Mouse (Mus musculus) hindbrain, postnatal 0 days (tissue): ENCODE measurements around the gene Mcm3. TPM values are rescaled to one million over a fixed set of nuclear protein-coding genes. Genes with fewer than 3 reads are reported as not detected.
A peak's percentile ranks its signal among the peaks of the same experiment; 100 is the strongest.

Experiments used
- ATAC-seq: fragments of 200-750 bp; cut with Nextera tagmentation; 2 replicates; pipeline ENCODE4 v1.8.0; 2017; ENCODE audit warnings: mild to moderate bottlenecking, moderate TSS enrichment, moderate library complexity
- DNase-seq: peaks from one replicate; pipeline ENCODE4 v3.0.0-alpha.2; 2015; ENCODE audit warnings: low spot score
- H3K27ac ChIP-seq: fragments of 300-500 bp; sonication (generic); 2 replicates; pipeline ENCODE4 v1.5.1; 2014; ENCODE audit warnings: mild to moderate bottlenecking
- H3K27me3 ChIP-seq: fragments of 300-500 bp; sonication (generic); 2 replicates; pipeline ENCODE4 v1.6.1; 2014; ENCODE audit warnings: low read length, mixed read lengths; ENCODE audit not compliant: insufficient read depth
- H3K36me3 ChIP-seq: fragments of 300-500 bp; sonication (generic); 2 replicates; pipeline ENCODE4 v1.6.1; 2014; ENCODE audit warnings: low read length, mixed read lengths; ENCODE audit not compliant: insufficient read depth
- H3K4me1 ChIP-seq: fragments of 300-500 bp; sonication (generic); 2 replicates; pipeline ENCODE4 v1.6.1; 2014; ENCODE audit warnings: antibody characterized with exemption, low read length, mixed read lengths; ENCODE audit not compliant: insufficient read depth
- H3K4me2 ChIP-seq: fragments of 300-500 bp; sonication (generic); 2 replicates; pipeline ENCODE4 v1.6.1; 2014; ENCODE audit warnings: low read depth, mild to moderate bottlenecking, low read length, moderate library complexity, mixed read lengths
- H3K4me3 ChIP-seq: fragments of 300-500 bp; sonication (generic); 2 replicates; pipeline ENCODE4 v1.5.1; 2014; ENCODE audit warnings: low read length
- H3K9ac ChIP-seq: fragments of 300-500 bp; sonication (generic); replicated peaks from 2 replicates; pipeline ENCODE4 v1.6.1; 2014; ENCODE audit warnings: mild to moderate bottlenecking, low read length, moderate library complexity, mixed read lengths
- H3K9me3 ChIP-seq: fragments of 300-500 bp; sonication (generic); 2 replicates; pipeline ENCODE4 v1.6.1; 2016; ENCODE audit warnings: low read length, mixed read lengths
- CTCF ChIP-seq: IDR thresholded peaks from 2 replicates; pipeline ENCODE4 v1.5.1; 2016; ENCODE audit warnings: antibody characterized with exemption, control low read depth, low read depth
- WGBS: fragments of 180-500 bp; shearing (Covaris S2); extraction: QIAGEN DNeasy Blood & Tissue Kit; methylation state at CpG from one replicate; pipeline ENCODE4 v1.1.7; 2014; 5-methylcytosine and 5-hydroxymethylcytosine counted together
- polyA plus RNA-seq: library from polyadenylated mRNA; unstranded; fragments of >200 nt; fragmentation: Nextera tagmentation; extraction: Ambion mirVana; gene quantifications from 2 replicates; pipeline ENCODE4 v1.2.1, GENCODE M21; 2015
- total RNA-seq: library from RNA; depleted of rRNA; stranded (reverse); fragments of >200 nt; gene quantifications from 2 replicates; pipeline ENCODE4 v1.2.3, GENCODE M21; 2014

The Mcm3 gene
- total and polyA plus RNA-seq, 2 experiments from 2014 or later: 18.1 to 23.1 TPM

DNA sequence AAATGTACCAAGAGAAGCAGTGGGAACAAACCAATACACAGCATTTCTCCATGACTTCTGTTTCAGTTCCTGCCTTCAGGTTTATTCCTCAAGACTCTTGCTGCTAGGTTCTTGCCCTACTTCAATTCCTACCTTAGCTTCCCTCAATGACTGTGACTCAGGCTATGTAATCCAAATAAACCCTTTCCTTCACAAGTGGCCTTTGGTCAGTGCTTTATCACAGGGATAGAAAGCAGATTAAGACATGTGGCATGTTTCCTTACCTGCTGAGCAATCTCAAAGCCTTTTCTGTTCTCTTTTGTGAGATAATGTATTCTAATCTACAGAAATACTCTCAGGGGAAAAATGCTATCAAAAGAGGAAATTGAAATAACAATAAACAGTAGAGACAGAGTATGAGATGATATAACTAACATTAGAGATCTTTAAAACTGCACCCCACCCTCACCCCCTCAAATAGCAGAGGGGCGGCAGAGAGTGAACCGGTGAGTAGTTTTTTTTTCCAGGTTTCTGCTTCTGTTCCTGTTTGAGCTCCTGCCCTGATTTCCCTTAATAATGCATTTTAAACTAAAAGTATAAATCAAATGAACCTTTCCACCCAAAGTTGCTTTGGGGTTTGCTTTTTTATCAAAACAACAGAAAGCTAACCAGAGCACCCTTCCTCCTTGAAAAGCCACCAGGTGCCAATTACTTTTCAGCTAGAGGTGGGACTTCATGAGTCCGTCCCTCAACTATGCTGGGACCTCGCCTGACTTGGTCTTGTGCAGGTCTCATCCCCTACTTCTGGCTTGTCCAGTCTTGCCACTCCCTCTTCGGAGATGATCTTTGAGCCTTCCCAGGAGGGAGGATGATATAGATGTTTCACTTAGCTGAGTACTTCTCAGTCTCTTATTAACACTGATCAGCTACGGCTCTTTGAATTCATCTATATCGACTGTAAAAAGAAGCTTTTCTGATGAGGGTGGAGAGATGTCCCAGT lies 37.1 kb upstream of the Mcm3 start:
- ATAC-seq (no peak), DNase-seq (no peak)
- TF ChIP-seq CTCF: no peak
- H3K27me3 ChIP-seq: no peaks in the 10 kb centered on the region
- no peaks in the 10 kb centered on the region for H3K4me1 ChIP-seq
- no peak overlapping the region for H3K27ac ChIP-seq
- H3K4me3 ChIP-seq: no peak overlapping the region
- H3K4me2 ChIP-seq: no peak overlapping the region
- no peaks in the 10 kb centered on the region for H3K36me3 ChIP-seq
- no peaks in the 10 kb centered on the region; the same call in 1 of the 2 replicates for H3K9me3 ChIP-seq
- 87% methylated on average over 7 of the region's 7 CpGs for WGBS
- no peak overlapping the region for H3K9ac ChIP-seq

GRCm38 (mm10) chr1:20839911-20840310 lies 19.8 kb upstream of the Mcm3 start:
- no peaks in the 10 kb centered on the region for H3K4me1 ChIP-seq
- H3K27ac ChIP-seq: no peak overlapping the region
- DNase-seq (peak; percentile 69), ATAC-seq (no peak)
- WGBS: 53% methylated on average over 3 of the region's 3 CpGs
- no peak overlapping the region for H3K9ac ChIP-seq
- no peaks in the 10 kb centered on the region for H3K27me3 ChIP-seq
- no peaks in the 10 kb centered on the region for H3K36me3 ChIP-seq
- H3K4me2 ChIP-seq: no peak overlapping the region
- H3K4me3 ChIP-seq: no peak overlapping the region
- H3K9me3 ChIP-seq: no peaks in the 10 kb centered on the region
- no peak for TF ChIP-seq CTCF

- Histone ChIP-seq H3K4me2 (no peak overlapping the region), H3K36me3 (no peaks in the 10 kb centered on the region), H3K9ac (no peak overlapping the region), H3K9me3 (no peaks in the 10 kb centered on the region), H3K27me3 (no peaks in the 10 kb centered on the region), H3K4me1 (no peaks in the 10 kb centered on the region), H3K4me3 (no peak overlapping the region), H3K27ac (no peak overlapping the region)
- no peak for DNase-seq
- ATAC-seq: no peak
- WGBS: 86% methylated on average over 3 of the region's 3 CpGs
- TF ChIP-seq CTCF: no peak
Measured at GRCm38 (mm10) chr1:20836551-20837125, 16.5 kb upstream of the Mcm3 start.

- Histone ChIP-seq H3K27ac (no peak overlapping the region), H3K9ac (no peak overlapping the region), H3K36me3 (no peaks in the 10 kb centered on the region), H3K4me1 (no peaks in the 10 kb centered on the region), H3K4me3 (no peak overlapping the region), H3K9me3 (no peaks in the 10 kb centered on the region), H3K27me3 (no peaks in the 10 kb centered on the region), H3K4me2 (no peak overlapping the region)
- DNase-seq (no peak), ATAC-seq (no peak)
- WGBS: 81% methylated on average over 3 of the region's 4 CpGs
- no peak for TF ChIP-seq CTCF
Measured at GRCm38 (mm10) chr1:20833141-20833511, 13.0 kb upstream of the Mcm3 start.

- DNase-seq: no peak
- Histone ChIP-seq H3K9me3 (no peaks in the 10 kb centered on the region), H3K4me2 (no peak overlapping the region), H3K27ac (no peak overlapping the region), H3K4me3 (no peak overlapping the region), H3K36me3 (no peaks in the 10 kb centered on the region), H3K4me1 (no peaks in the 10 kb centered on the region), H3K9ac (no peak overlapping the region), H3K27me3 (no peaks in the 10 kb centered on the region)
- ATAC-seq: no peak
- peak; percentile 16; the same call in 1 of the 2 replicates for TF ChIP-seq CTCF
- WGBS: 70% methylated on average over 5 of the region's 5 CpGs
Measured at GRCm38 (mm10) chr1:20832473-20833140, 12.5 kb upstream of the Mcm3 start.

GRCm38 (mm10) chr1:20830546-20830945 lies 10.4 kb upstream of the Mcm3 start:
- Histone ChIP-seq H3K4me1 (no peaks in the 10 kb centered on the region), H3K27ac (no peak overlapping the region), H3K27me3 (no peaks in the 10 kb centered on the region), H3K4me2 (no peak overlapping the region), H3K4me3 (no peak overlapping the region), H3K9ac (no peak overlapping the region), H3K9me3 (no peaks in the 10 kb centered on the region), H3K36me3 (no peaks in the 10 kb centered on the region)
- 93% methylated on average over 1 of the region's 1 CpGs for WGBS
- TF ChIP-seq CTCF: no peak
- DNase-seq (no peak), ATAC-seq (no peak)
